Mouse (Mus musculus): Measurements from ENCODE around the gene Vps4a.

GRCm38 (mm10) chr8:107046976-107047375 lies 16.0 kb downstream of the Vps4a start:
- TF ChIP-seq CTCF (IDR thresholded peaks at IDR 0.05; ENCODE audit: insufficient read depth, low read length) (no peak), POLR2A (IDR thresholded peaks at IDR 0.05; ENCODE audit: borderline replicate concordance, extremely low read depth, low read depth, low read length) (no peak)
